Mouse (Mus musculus): ENCODE data around the gene Cdk2ap2.

GRCm38 (mm10) chr19:4143759-4144268, 46.8 kb downstream of the Cdk2ap2 start, which contains the start of gene Cabp4:
- TF ChIP-seq CTCF (IDR thresholded peaks at IDR 0.05; ENCODE audit: low read depth, low read length) (no peak), POLR2A (IDR thresholded peaks at IDR 0.05; ENCODE audit: insufficient read depth, low read length) (no peak), EP300 (IDR thresholded peaks at IDR 0.05; ENCODE audit: insufficient read depth, low read depth, low read length) (no peak)

All from ES-Bruce4 (cell line).